Mouse (Mus musculus): ENCODE measurements around the gene Gxylt2. TPM values are rescaled to one million over a fixed set of nuclear protein-coding genes. Genes with fewer than 3 reads are reported as not detected.

The Gxylt2 gene
- polyA plus RNA-seq, 1 experiment from 2014 or later: 1.4 TPM

DNA sequence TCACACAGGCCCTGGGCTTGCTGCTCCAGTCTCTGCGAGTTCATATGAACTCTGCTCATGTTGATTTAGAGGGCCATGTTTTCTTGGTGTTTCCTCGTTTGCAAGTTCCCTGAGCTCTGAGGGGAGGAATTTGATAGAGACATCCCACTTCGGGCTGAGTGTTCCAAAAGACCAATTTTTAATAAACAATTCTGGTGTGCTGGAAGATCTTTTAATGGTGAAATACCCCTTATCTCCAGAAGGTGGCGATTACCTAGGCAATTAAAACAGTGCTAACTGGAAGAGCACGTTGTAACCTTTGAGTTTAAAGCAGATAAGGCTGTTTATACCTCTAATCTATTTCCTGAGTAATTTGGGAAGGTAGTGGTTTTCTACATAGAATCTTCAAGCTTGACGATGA is 29.6 kb upstream of the Gxylt2 start:
- H3K9ac ChIP-seq (ENCODE audit: low read length): no peak overlapping the region
- peaks cover 14% of the 10 kb centered on the region for H3K4me1 ChIP-seq (replicated peaks; ENCODE audit: control insufficient read depth, insufficient read depth, low read length)
- H3K27me3 ChIP-seq (replicated peaks; ENCODE audit: control insufficient read depth, insufficient read depth, low read length): no peaks in the 10 kb centered on the region
- H3K4me2 ChIP-seq (ENCODE audit: low read length): no peak overlapping the region
- no peak overlapping the region for H3K27ac ChIP-seq (ENCODE audit: low read depth)
- peak; percentile 57 for DNase-seq (ENCODE audit: low spot score)
- no peak overlapping the region for H3K4me3 ChIP-seq (ENCODE audit: low read depth, low read length)
- no peak for ATAC-seq (replicated peaks; ENCODE audit: low FRiP score, low TSS enrichment, low read depth)
- H3K36me3 ChIP-seq (ENCODE audit: control insufficient read depth, insufficient read depth, low read length): no peaks in the 10 kb centered on the region
- 23% methylated on average over 6 of the region's 6 CpGs for WGBS
- H3K9me3 ChIP-seq (ENCODE audit: control insufficient read depth, low read length): no peaks in the 10 kb centered on the region

DNA sequence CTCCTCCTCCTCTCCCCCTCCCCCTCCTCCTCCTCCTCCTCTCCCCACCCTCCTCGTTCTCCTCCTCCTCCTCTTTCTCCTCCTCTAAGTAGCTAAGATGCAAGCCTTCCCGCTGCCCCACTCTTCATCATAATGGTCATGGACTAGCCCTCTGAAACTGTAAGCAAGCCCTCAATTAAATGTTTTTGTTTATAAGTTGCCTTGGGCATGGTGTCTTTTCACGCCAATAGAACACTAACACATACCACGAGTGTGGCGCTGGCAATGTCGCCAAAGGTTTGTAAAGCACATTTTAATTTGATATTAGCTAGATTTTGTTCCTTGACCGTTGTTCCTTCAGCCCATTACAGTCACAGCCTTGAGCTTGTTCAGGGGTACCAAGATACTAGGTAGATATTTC is 28.1 kb upstream of the Gxylt2 start:
- no peak overlapping the region for H3K4me2 ChIP-seq (ENCODE audit: low read length)
- no peaks in the 10 kb centered on the region for H3K27me3 ChIP-seq (replicated peaks; ENCODE audit: control insufficient read depth, insufficient read depth, low read length)
- no peaks in the 10 kb centered on the region for H3K36me3 ChIP-seq (ENCODE audit: control insufficient read depth, insufficient read depth, low read length)
- no peak overlapping the region for H3K27ac ChIP-seq (ENCODE audit: low read depth)
- no peak for DNase-seq (ENCODE audit: low spot score)
- no peaks in the 10 kb centered on the region for H3K9me3 ChIP-seq (ENCODE audit: control insufficient read depth, low read length)
- WGBS: 85% methylated on average over 7 of the region's 7 CpGs
- H3K4me1 ChIP-seq (replicated peaks; ENCODE audit: control insufficient read depth, insufficient read depth, low read length): peaks cover 8% of the 10 kb centered on the region
- no peak for ATAC-seq (replicated peaks; ENCODE audit: low FRiP score, low TSS enrichment, low read depth)
- H3K9ac ChIP-seq (ENCODE audit: low read length): no peak overlapping the region
- H3K4me3 ChIP-seq (ENCODE audit: low read depth, low read length): no peak overlapping the region

DNA sequence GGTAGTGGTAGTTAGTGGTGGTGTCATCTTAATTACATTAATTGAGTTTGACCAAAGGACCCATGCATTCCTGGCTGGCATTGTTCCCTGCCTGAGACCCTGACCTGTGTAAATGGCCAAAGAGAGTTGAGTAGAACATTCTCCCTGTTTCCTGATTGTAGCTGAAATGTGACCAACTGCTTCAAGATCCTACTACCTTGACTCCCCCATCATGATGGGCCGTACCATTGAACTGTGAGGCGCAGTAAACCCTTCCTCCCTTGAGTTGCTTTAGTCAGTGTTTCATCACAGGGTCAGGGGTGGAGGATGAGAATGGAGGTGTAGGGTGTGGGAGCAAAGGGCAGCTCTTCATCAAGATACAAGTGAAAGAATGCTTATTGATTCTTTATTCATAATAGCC is 25.9 kb upstream of the Gxylt2 start:
- ATAC-seq (replicated peaks; ENCODE audit: low FRiP score, low TSS enrichment, low read depth) (no peak), DNase-seq (ENCODE audit: low spot score) (no peak)
- H3K4me3 ChIP-seq (ENCODE audit: low read depth, low read length): no peak overlapping the region
- H3K36me3 ChIP-seq (ENCODE audit: control insufficient read depth, insufficient read depth, low read length): no peaks in the 10 kb centered on the region
- no peak overlapping the region for H3K27ac ChIP-seq (ENCODE audit: low read depth)
- H3K9me3 ChIP-seq (ENCODE audit: control insufficient read depth, low read length): no peaks in the 10 kb centered on the region
- H3K4me1 ChIP-seq (replicated peaks; ENCODE audit: control insufficient read depth, insufficient read depth, low read length): no peaks in the 10 kb centered on the region
- no peak overlapping the region for H3K9ac ChIP-seq (ENCODE audit: low read length)
- no peak overlapping the region for H3K4me2 ChIP-seq (ENCODE audit: low read length)
- no peaks in the 10 kb centered on the region for H3K27me3 ChIP-seq (replicated peaks; ENCODE audit: control insufficient read depth, insufficient read depth, low read length)
- WGBS: 87% methylated on average over 2 of the region's 2 CpGs

DNA sequence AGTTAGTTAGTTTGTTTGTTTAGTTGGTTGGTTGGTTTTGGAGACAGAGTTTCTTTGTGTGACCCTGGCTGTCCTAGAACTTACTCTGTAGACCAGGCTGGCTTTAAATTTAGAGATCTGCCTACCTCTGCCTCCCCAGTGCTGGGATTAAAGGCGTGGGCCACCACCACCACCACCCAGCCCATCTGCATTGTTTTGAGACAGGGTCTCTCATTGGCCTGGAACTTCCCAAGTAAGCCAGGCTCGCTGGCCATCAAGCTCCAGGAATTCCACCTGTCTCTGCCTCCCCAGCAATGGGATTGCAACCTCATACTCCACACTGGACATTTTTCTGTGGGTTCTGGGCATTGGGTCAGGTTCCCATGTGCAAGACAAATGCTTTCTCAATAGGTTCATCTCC is 18.2 kb upstream of the Gxylt2 start:
- WGBS: 77% methylated on average over 2 of the region's 2 CpGs
- ATAC-seq (replicated peaks; ENCODE audit: low FRiP score, low TSS enrichment, low read depth) (no peak), DNase-seq (ENCODE audit: low spot score) (no peak)
- no peaks in the 10 kb centered on the region for H3K27me3 ChIP-seq (replicated peaks; ENCODE audit: control insufficient read depth, insufficient read depth, low read length)
- no peak overlapping the region for H3K27ac ChIP-seq (ENCODE audit: low read depth)
- H3K9ac ChIP-seq (ENCODE audit: low read length): no peak overlapping the region
- H3K4me1 ChIP-seq (replicated peaks; ENCODE audit: control insufficient read depth, insufficient read depth, low read length): no peaks in the 10 kb centered on the region
- H3K36me3 ChIP-seq (ENCODE audit: control insufficient read depth, insufficient read depth, low read length): no peaks in the 10 kb centered on the region
- no peak overlapping the region for H3K4me3 ChIP-seq (ENCODE audit: low read depth, low read length)
- no peak overlapping the region for H3K4me2 ChIP-seq (ENCODE audit: low read length)
- no peaks in the 10 kb centered on the region for H3K9me3 ChIP-seq (ENCODE audit: control insufficient read depth, low read length)

DNA sequence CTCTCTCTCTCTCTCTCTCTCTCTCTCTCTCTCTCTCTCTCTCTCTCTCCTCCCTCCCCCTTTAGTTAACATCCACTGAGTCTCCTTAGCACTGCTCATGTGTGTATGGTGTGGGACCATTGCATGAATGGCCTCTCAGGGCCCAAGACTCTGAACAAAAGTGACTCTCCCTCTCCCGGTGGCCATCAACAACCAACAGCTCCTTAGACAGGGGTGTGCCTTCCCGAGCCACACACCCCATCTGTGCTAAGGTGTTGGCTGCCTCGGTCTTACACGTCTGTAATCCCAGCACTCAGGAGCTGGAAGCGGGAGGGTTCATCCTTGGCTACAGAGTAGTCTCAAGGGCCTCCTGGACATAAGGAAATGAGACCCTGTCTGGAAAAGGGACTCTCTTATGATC is 4.5 kb upstream of the Gxylt2 start:
- 81% methylated on average over 5 of the region's 5 CpGs for WGBS
- Histone ChIP-seq H3K36me3 (ENCODE audit: control insufficient read depth, insufficient read depth, low read length) (no peaks in the 10 kb centered on the region), H3K4me3 (ENCODE audit: low read depth, low read length) (no peak overlapping the region), H3K9me3 (ENCODE audit: control insufficient read depth, low read length) (no peaks in the 10 kb centered on the region), H3K4me2 (ENCODE audit: low read length) (no peak overlapping the region), H3K27me3 (replicated peaks; ENCODE audit: control insufficient read depth, insufficient read depth, low read length) (peaks cover 9% of the 10 kb centered on the region), H3K4me1 (replicated peaks; ENCODE audit: control insufficient read depth, insufficient read depth, low read length) (no peaks in the 10 kb centered on the region; the same call in 1 of the 2 replicates), H3K27ac (ENCODE audit: low read depth) (no peak overlapping the region), H3K9ac (ENCODE audit: low read length) (no peak overlapping the region)
- ATAC-seq (replicated peaks; ENCODE audit: low FRiP score, low TSS enrichment, low read depth) (no peak), DNase-seq (ENCODE audit: low spot score) (no peak)

DNA sequence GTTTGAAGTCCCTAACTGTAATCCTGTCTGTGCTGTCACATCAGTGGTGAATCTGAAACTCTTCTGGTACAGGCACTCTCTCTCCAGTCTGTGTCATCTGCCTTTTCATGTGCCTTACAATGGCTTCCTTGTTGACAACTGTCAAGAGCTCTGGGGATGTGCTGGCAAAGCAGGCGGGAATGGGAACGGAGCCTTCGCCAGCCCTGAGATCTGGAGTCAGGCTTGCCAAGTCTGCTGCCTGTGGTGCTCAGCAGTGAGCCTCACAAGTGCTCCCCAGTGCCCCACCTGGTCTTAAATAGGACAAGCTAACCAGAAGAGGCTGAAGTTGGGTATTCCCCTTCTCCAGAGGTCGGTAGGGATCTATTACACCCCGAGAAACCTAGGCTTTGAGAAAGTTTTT is 3.8 kb upstream of the Gxylt2 start:
- H3K36me3 ChIP-seq (ENCODE audit: control insufficient read depth, insufficient read depth, low read length): no peaks in the 10 kb centered on the region

DNA sequence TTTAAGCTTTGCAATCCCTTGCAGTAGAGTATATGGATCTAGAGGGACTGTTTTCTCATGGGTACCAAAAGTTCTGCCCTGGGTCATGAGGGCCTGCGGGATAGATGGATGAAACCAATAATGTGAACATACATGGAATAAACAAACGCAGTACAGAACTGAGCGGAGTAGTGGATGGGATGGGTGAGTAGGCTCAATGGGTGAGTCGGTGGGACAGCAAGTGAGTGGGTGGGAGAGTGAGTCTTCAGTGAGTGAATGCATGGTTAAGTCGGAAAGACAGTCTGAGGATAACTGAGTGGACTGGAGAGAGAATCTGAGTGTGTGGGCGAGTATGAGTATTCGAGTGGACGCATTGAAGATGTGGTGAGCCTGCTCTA is 349 bp upstream of the Gxylt2 start:
- Histone ChIP-seq H3K4me2 (ENCODE audit: low read length) (peak overlapping the region; percentile 90), H3K27ac (ENCODE audit: low read depth) (no peak overlapping the region), H3K4me3 (ENCODE audit: low read depth, low read length) (peak overlapping the region; percentile 54), H3K27me3 (replicated peaks; ENCODE audit: control insufficient read depth, insufficient read depth, low read length) (peaks cover 24% of the 10 kb centered on the region), H3K4me1 (replicated peaks; ENCODE audit: control insufficient read depth, insufficient read depth, low read length) (peaks cover 4% of the 10 kb centered on the region; the same call in 1 of the 2 replicates), H3K9me3 (ENCODE audit: control insufficient read depth, low read length) (no peaks in the 10 kb centered on the region), H3K36me3 (ENCODE audit: control insufficient read depth, insufficient read depth, low read length) (no peaks in the 10 kb centered on the region), H3K9ac (ENCODE audit: low read length) (peak overlapping the region; percentile 53)
- ATAC-seq (replicated peaks; ENCODE audit: low FRiP score, low TSS enrichment, low read depth) (no peak), DNase-seq (ENCODE audit: low spot score) (no peak)
- 28% methylated on average over 8 of the region's 8 CpGs for WGBS

More for the DNA sequence above, 3.8 kb upstream of the Gxylt2 start:
- no peak overlapping the region for H3K27ac ChIP-seq (ENCODE audit: low read depth)
- H3K4me2 ChIP-seq (ENCODE audit: low read length): no peak overlapping the region
- no peak overlapping the region for H3K4me3 ChIP-seq (ENCODE audit: low read depth, low read length)
- no peak overlapping the region for H3K9ac ChIP-seq (ENCODE audit: low read length)
- H3K9me3 ChIP-seq (ENCODE audit: control insufficient read depth, low read length): no peaks in the 10 kb centered on the region
- ATAC-seq (replicated peaks; ENCODE audit: low FRiP score, low TSS enrichment, low read depth) (no peak), DNase-seq (ENCODE audit: low spot score) (peak; percentile 43)
- peaks cover 4% of the 10 kb centered on the region; the same call in 1 of the 2 replicates for H3K4me1 ChIP-seq (replicated peaks; ENCODE audit: control insufficient read depth, insufficient read depth, low read length)
- WGBS: 81% methylated on average over 5 of the region's 5 CpGs
- H3K27me3 ChIP-seq (replicated peaks; ENCODE audit: control insufficient read depth, insufficient read depth, low read length): peaks cover 17% of the 10 kb centered on the region

DNA sequence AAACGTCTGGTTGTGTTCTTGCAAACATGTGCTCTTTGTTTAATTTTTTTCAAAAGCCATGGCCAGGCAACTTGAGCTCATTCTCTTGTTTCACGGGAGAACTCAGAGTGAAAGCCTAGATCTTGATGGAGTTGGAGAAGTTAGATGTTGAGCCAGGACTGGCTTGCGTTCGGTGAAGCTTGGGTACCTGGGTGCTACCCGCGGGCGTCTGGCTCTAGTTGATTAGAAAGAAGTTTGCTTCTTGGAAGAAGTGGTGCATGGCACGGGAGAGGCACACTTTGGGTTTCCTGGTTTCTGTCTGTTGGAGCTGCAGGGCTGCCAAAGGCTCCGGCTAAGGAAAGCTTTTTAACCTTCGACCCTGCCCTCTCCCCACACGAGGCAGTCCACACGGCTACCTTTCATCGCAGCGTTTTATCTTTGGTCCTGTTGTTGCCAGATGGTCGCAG is 855 bp downstream of the Gxylt2 start:
- DNase-seq (ENCODE audit: low spot score): peak; percentile 74
- Histone ChIP-seq H3K27me3 (replicated peaks; ENCODE audit: control insufficient read depth, insufficient read depth, low read length) (peaks cover 24% of the 10 kb centered on the region), H3K36me3 (ENCODE audit: control insufficient read depth, insufficient read depth, low read length) (no peaks in the 10 kb centered on the region), H3K4me3 (ENCODE audit: low read depth, low read length) (peak overlapping the region; percentile 54), H3K9ac (ENCODE audit: low read length) (no peak overlapping the region), H3K4me1 (replicated peaks; ENCODE audit: control insufficient read depth, insufficient read depth, low read length) (peaks cover 4% of the 10 kb centered on the region; the same call in 1 of the 2 replicates), H3K9me3 (ENCODE audit: control insufficient read depth, low read length) (no peaks in the 10 kb centered on the region), H3K27ac (ENCODE audit: low read depth) (no peak overlapping the region), H3K4me2 (ENCODE audit: low read length) (peak overlapping the region; percentile 90)
- WGBS: 2% methylated on average over 15 of the region's 15 CpGs
- ATAC-seq (replicated peaks; ENCODE audit: low FRiP score, low TSS enrichment, low read depth): no peak

DNA sequence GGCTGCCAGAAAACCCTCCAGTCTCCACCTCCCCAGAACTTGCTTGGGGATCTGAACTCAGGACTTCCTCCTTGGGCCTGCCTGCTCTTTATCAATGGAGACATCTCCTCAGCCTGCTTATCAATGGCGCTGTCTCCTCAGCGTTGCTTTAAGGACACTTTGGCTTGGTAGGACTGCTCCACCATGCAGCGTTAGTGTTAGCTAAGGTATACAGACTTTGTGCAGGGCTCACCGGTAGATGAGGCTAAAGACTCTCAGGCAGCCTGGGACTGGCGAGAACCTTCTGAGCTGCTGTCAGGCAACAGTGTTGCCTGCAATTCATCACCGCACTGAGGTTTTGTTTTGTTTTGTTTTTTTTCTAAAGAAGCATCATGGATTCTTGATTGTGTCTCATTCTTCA is 2.3 kb downstream of the Gxylt2 start:
- Histone ChIP-seq H3K4me2 (ENCODE audit: low read length) (no peak overlapping the region), H3K36me3 (ENCODE audit: control insufficient read depth, insufficient read depth, low read length) (no peaks in the 10 kb centered on the region), H3K9ac (ENCODE audit: low read length) (no peak overlapping the region), H3K27ac (ENCODE audit: low read depth) (no peak overlapping the region), H3K9me3 (ENCODE audit: control insufficient read depth, low read length) (no peaks in the 10 kb centered on the region), H3K4me3 (ENCODE audit: low read depth, low read length) (no peak overlapping the region), H3K27me3 (replicated peaks; ENCODE audit: control insufficient read depth, insufficient read depth, low read length) (peaks cover 24% of the 10 kb centered on the region), H3K4me1 (replicated peaks; ENCODE audit: control insufficient read depth, insufficient read depth, low read length) (peaks cover 4% of the 10 kb centered on the region; the same call in 1 of the 2 replicates)
- DNase-seq (ENCODE audit: low spot score) (peak; percentile 50), ATAC-seq (replicated peaks; ENCODE audit: low FRiP score, low TSS enrichment, low read depth) (no peak)
- WGBS: 62% methylated on average over 6 of the region's 6 CpGs
